In genomic region chr8:111573583-111573982, GRCm38 (mm10) we compare ENCODE assay signal across 8 mouse cellular contexts. TPM values are rescaled to one million over a fixed set of nuclear protein-coding genes. Genes with fewer than 3 reads are reported as not detected.
DNase-seq lines count a peak whose midpoint lies in the region; ATAC-seq and TF ChIP-seq lines count a peak whose summit lies in the region.

No protein-coding gene starts in this region.

- no peak for DNase-seq in frontal cortex, postnatal 25 days (ENCODE audit: low spot score in 2 of 2)
- peak; percentile 78 for DNase-seq in liver, embryonic 13.5 days
- no peak for DNase-seq in retina, postnatal 1 day
- no peak for DNase-seq in kidney, adult 18-20 months

- H3K4me2 ChIP-seq in liver, embryonic 13.5 days = peak overlapping the region; percentile 74
- H3K4me2 ChIP-seq in stomach, embryonic 16.5 days (ENCODE audit: low read depth, low read length) = no peak overlapping the region

- 7% methylated on average over 8 of the region's 8 CpGs for WGBS in liver, embryonic 13.5 days (ENCODE audit: insufficient replicate concordance)
- WGBS in stomach, embryonic 16.5 days = 42% methylated on average over 8 of the region's 8 CpGs

- H3K9me3 ChIP-seq in E14TG2a.4 (ENCODE audit: low read length) = no peaks in the 10 kb centered on the region
- H3K9me3 ChIP-seq in erythroblast, embryonic 14.5 days (ENCODE audit: control insufficient read depth, low read length) = no peaks in the 10 kb centered on the region
- no peaks in the 10 kb centered on the region for H3K9me3 ChIP-seq in liver, embryonic 13.5 days (replicated peaks)
- no peaks in the 10 kb centered on the region for H3K9me3 ChIP-seq in stomach, embryonic 16.5 days (replicated peaks; ENCODE audit: control insufficient read depth, low read length)

- H3K9ac ChIP-seq in liver, embryonic 13.5 days = peak overlapping the region; percentile 67
- no peak overlapping the region for H3K9ac ChIP-seq in stomach, embryonic 16.5 days (ENCODE audit: low read length)

- peak; percentile 84 for ATAC-seq in frontal cortex, adult (ENCODE audit: low TSS enrichment)
- ATAC-seq in liver, embryonic 13.5 days (ENCODE audit: low read depth) = peak; percentile 98
- peak; percentile 56; the same call in 1 of the 2 replicates for ATAC-seq in stomach, embryonic 16.5 days (ENCODE audit: insufficient read depth, low FRiP score)

- peaks cover 17% of the 10 kb centered on the region for H3K36me3 ChIP-seq in E14TG2a.4 (ENCODE audit: insufficient read depth, low read length)
- peaks cover 2% of the 10 kb centered on the region; the same call in 1 of the 2 replicates for H3K36me3 ChIP-seq in erythroblast, embryonic 14.5 days (ENCODE audit: control insufficient read depth)
- 0 out of 2 replicates have a peak, but pooled peaks cover 3% of the 10 kb centered on the region for H3K36me3 ChIP-seq in liver, embryonic 13.5 days
- 0 out of 2 replicates have a peak, but pooled peaks cover 3% of the 10 kb centered on the region for H3K36me3 ChIP-seq in stomach, embryonic 16.5 days (ENCODE audit: control insufficient read depth, insufficient read depth, low read length)

- H3K4me1 ChIP-seq in E14TG2a.4 (replicated peaks; ENCODE audit: low read depth, low read length) = peaks cover 52% of the 10 kb centered on the region
- H3K4me1 ChIP-seq in erythroblast, embryonic 14.5 days (ENCODE audit: control insufficient read depth) = peaks cover 53% of the 10 kb centered on the region
- H3K4me1 ChIP-seq in liver, embryonic 13.5 days (replicated peaks) = peaks cover 59% of the 10 kb centered on the region
- H3K4me1 ChIP-seq in stomach, embryonic 16.5 days (ENCODE audit: control insufficient read depth, insufficient read depth, low read length) = peaks cover 20% of the 10 kb centered on the region

- no peak for TF ChIP-seq CTCF in E14TG2a.4 (conservative IDR thresholded peaks at IDR 0.05; ENCODE audit: low read length)

- peak overlapping the region; percentile 59 for H3K4me3 ChIP-seq in E14TG2a.4 (replicated peaks; ENCODE audit: low read length)
- peak overlapping the region; percentile 66 for H3K4me3 ChIP-seq in erythroblast, embryonic 14.5 days (replicated peaks)
- peak overlapping the region; percentile 52 for H3K4me3 ChIP-seq in liver, embryonic 13.5 days (replicated peaks)
- no peak overlapping the region for H3K4me3 ChIP-seq in stomach, embryonic 16.5 days (replicated peaks; ENCODE audit: low read length)

- H3K27ac ChIP-seq in liver, embryonic 13.5 days = peak overlapping the region; percentile 81
- H3K27ac ChIP-seq in stomach, embryonic 16.5 days (ENCODE audit: low read length) = no peak overlapping the region

- no peaks in the 10 kb centered on the region for H3K27me3 ChIP-seq in E14TG2a.4 (ENCODE audit: insufficient read depth, low read length)
- no peaks in the 10 kb centered on the region for H3K27me3 ChIP-seq in erythroblast, embryonic 14.5 days (ENCODE audit: control insufficient read depth)
- no peaks in the 10 kb centered on the region for H3K27me3 ChIP-seq in liver, embryonic 13.5 days
- no peaks in the 10 kb centered on the region for H3K27me3 ChIP-seq in stomach, embryonic 16.5 days (ENCODE audit: control insufficient read depth, insufficient read depth, low read length)

RNA-seq across cellular contexts. Expression of gene Znrf1, which starts 37.7 kb away (rescaled TPM):
- 0.85 and 1.6 TPM in 2 replicates for polyA plus RNA-seq in erythroblast, embryonic 14.5 days (2012)
- polyA plus RNA-seq in liver, embryonic 13.5 days (2015; fragmentation: Nextera tagmentation; extraction: Ambion mirVana) = 5.3 and 5.7 TPM in 2 replicates
- 9.7 and 14.0 TPM in 2 replicates for polyA plus RNA-seq in stomach, embryonic 16.5 days (2015; fragmentation: Nextera tagmentation; extraction: Ambion mirVana)

RNA-seq across cellular contexts. Expression of gene Wdr59, which starts 51.7 kb away (rescaled TPM):
- polyA plus RNA-seq in erythroblast, embryonic 14.5 days (2012) = 0.08 and 0.12 TPM in 2 replicates
- polyA plus RNA-seq in liver, embryonic 13.5 days (2015; fragmentation: Nextera tagmentation; extraction: Ambion mirVana) = 1.8 and 2.5 TPM in 2 replicates
- 5.9 and 6.5 TPM in 2 replicates for polyA plus RNA-seq in stomach, embryonic 16.5 days (2015; fragmentation: Nextera tagmentation; extraction: Ambion mirVana)

RNA-seq across cellular contexts. Expression of gene Ldhd, which starts 56.6 kb away (rescaled TPM):
- polyA plus RNA-seq in erythroblast, embryonic 14.5 days (2012) = not detected in 2 replicates
- polyA plus RNA-seq in liver, embryonic 13.5 days (2015; fragmentation: Nextera tagmentation; extraction: Ambion mirVana) = 0.10 and 0.13 TPM in 2 replicates
- polyA plus RNA-seq in stomach, embryonic 16.5 days (2015; fragmentation: Nextera tagmentation; extraction: Ambion mirVana) = 2.9 and 3.4 TPM in 2 replicates
